Mouse (Mus musculus) brain, adult 2 months (tissue): ENCODE measurements around the gene Cnnm4.

ENCODE experiments used
- DNase-seq: peaks from one replicate; pipeline ENCODE4 v3.0.0; 2011; ENCODE audit warnings: low read depth, low spot score

The Cnnm4 gene

GRCm38 (mm10) chr1:36541844-36542243 is 70.4 kb downstream of the Cnnm4 start:
- peak; percentile 72 for DNase-seq

- DNase-seq: no peak
These were observed 71.5 kb downstream of the Cnnm4 start for GRCm38 (mm10) chr1:36542925-36543324.

GRCm38 (mm10) chr1:36545382-36545781 is 74.0 kb downstream of the Cnnm4 start:
- DNase-seq: no peak

GRCm38 (mm10) chr1:36545845-36546600 is 74.6 kb downstream of the Cnnm4 start:
- peak; percentile 34 for DNase-seq

GRCm38 (mm10) chr1:36546888-36547471 is 75.6 kb downstream of the Cnnm4 start, which contains the start of gene Ankrd39:
Gene Ankrd39, minus strand, starts transcription at chr1:36547445.
- DNase-seq: peak; percentile 100

- no peak for DNase-seq
These were observed 76.7 kb downstream of the Cnnm4 start for GRCm38 (mm10) chr1:36547981-36548598.

GRCm38 (mm10) chr1:36548771-36549170 is 77.4 kb downstream of the Cnnm4 start:
- no peak for DNase-seq

GRCm38 (mm10) chr1:36549491-36549890 is 78.1 kb downstream of the Cnnm4 start:
- DNase-seq: no peak

- peak; percentile 75 for DNase-seq
These were observed 78.8 kb downstream of the Cnnm4 start for GRCm38 (mm10) chr1:36550075-36550863.

- DNase-seq: no peak
These were observed 80.5 kb downstream of the Cnnm4 start for GRCm38 (mm10) chr1:36551904-36552303.

GRCm38 (mm10) chr1:36552506-36552905 is 81.1 kb downstream of the Cnnm4 start:
- peak; percentile 87 for DNase-seq

GRCm38 (mm10) chr1:36554633-36555399 is 83.4 kb downstream of the Cnnm4 start:
- DNase-seq: no peak

GRCm38 (mm10) chr1:36555798-36556395 is 84.5 kb downstream of the Cnnm4 start:
- DNase-seq: peak; percentile 36

GRCm38 (mm10) chr1:36556553-36557456 is 85.4 kb downstream of the Cnnm4 start:
- peak; percentile 95 for DNase-seq

GRCm38 (mm10) chr1:36557457-36558011 is 86.1 kb downstream of the Cnnm4 start:
- peak; percentile 66 for DNase-seq
